Mouse (Mus musculus): ENCODE measurements at regions not wholly inside any gene's neighbourhood (a gene's known extent, or its start where the extent isn't known, plus 50 kb on each side); places are given as distances from the start of the nearest gene placed in this dataset.

DNA sequence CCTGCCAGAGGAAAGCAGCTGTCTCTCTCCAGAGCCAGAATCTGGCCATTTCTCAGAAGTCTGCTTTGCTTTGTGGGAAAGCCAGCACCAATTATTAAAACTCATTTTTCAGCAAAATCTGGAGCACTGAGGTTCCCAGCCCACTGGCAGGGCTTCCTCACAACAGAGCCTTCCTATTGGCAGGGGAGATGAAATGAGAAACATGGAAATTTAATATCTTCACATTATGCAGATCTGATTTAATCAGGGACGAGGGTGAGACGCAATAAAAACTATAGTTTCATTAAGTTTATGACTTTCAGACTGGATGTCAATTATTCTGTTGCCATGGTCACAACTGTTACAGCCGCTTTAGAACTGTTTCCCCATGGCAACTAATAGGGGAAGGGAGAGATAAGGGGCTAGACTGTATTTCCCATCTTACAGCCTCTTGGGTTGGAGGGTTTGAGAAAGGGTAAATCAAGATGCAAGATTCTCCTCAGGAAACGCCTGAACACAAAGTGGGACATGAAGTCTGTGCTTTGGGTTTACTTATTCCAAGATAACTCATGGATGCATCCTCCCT is 154.4 kb upstream of the Shisa6 start:
- no peak for DNase-seq
- Histone ChIP-seq H3K4me3 (ENCODE audit: insufficient read depth, low read depth, low read length) (no peak overlapping the region), H3K4me1 (ENCODE audit: control insufficient read depth, insufficient read depth, low read length) (no peaks in the 10 kb centered on the region), H3K36me3 (ENCODE audit: control insufficient read depth, insufficient read depth, low read length) (no peaks in the 10 kb centered on the region), H3K27me3 (replicated peaks; ENCODE audit: control insufficient read depth, insufficient read depth, low read length) (no peaks in the 10 kb centered on the region), H3K27ac (ENCODE audit: insufficient read depth, low read depth, low read length) (no peak overlapping the region)
- TF ChIP-seq CTCF (conservative IDR thresholded peaks at IDR 0.05; ENCODE audit: insufficient read depth, insufficient read length, low read depth, low read length) (no peak), POLR2A (IDR thresholded peaks at IDR 0.05; ENCODE audit: low read depth, low read length) (no peak)
- 55% methylated on average over 4 of the region's 4 CpGs for WGBS

DNA sequence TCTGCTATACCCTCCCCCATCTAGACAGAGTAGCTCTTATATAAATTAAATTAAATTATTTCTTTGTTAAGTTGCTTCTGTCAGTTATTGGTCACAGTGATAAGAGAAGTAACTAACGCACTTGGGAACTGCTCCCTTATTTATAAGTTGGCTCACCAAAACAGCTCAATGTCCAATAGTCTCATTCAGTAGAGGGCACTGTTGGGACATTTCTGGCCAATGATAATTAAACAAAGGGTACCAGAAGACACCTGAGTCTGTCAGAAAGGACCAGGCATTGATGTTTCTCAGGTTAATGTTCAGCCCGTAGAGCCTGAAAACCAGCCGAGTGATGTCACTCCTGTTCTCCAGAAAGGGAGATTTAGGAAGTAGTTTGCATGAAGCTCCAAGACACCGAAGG is 156.1 kb upstream of the Shisa6 start:
- no peak for TF ChIP-seq POLR2A (IDR thresholded peaks at IDR 0.05; ENCODE audit: low read depth, low read length)
- no peak for TF ChIP-seq CTCF (conservative IDR thresholded peaks at IDR 0.05; ENCODE audit: insufficient read depth, insufficient read length, low read depth, low read length)
- WGBS = 82% methylated on average over 4 of the region's 4 CpGs
- H3K27me3 ChIP-seq (replicated peaks; ENCODE audit: control insufficient read depth, insufficient read depth, low read length) = no peaks in the 10 kb centered on the region
- no peaks in the 10 kb centered on the region for H3K36me3 ChIP-seq (ENCODE audit: control insufficient read depth, insufficient read depth, low read length)
- H3K4me1 ChIP-seq (ENCODE audit: control insufficient read depth, insufficient read depth, low read length) = no peaks in the 10 kb centered on the region
- H3K27ac ChIP-seq (ENCODE audit: insufficient read depth, low read depth, low read length) = no peak overlapping the region
- DNase-seq = no peak
- no peak overlapping the region for H3K4me3 ChIP-seq (ENCODE audit: insufficient read depth, low read depth, low read length)

DNA sequence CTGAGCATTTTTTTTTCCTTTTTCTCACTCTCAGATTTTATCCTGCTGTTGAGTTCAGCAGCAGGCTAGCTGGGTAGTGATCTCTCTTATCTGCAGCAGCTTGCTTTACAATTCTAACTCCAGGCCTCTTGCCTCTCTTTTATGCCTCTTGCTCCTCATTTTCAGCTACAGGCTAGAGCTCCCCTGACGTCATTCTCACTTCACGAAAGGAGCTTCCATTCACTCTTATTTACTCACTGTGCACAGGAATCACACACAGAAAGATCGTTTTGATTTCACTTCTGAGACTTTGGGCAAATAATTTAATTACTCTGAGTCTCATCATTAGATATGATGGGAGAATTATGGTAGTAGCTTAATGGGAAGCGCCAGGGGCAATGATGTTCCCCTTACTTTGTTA is 158.4 kb upstream of the Shisa6 start:
- no peak overlapping the region for H3K27ac ChIP-seq (ENCODE audit: insufficient read depth, low read depth, low read length)
- TF ChIP-seq POLR2A (IDR thresholded peaks at IDR 0.05; ENCODE audit: low read depth, low read length) (no peak), CTCF (conservative IDR thresholded peaks at IDR 0.05; ENCODE audit: insufficient read depth, insufficient read length, low read depth, low read length) (no peak)
- H3K36me3 ChIP-seq (ENCODE audit: control insufficient read depth, insufficient read depth, low read length) = no peaks in the 10 kb centered on the region
- H3K4me1 ChIP-seq (ENCODE audit: control insufficient read depth, insufficient read depth, low read length) = no peaks in the 10 kb centered on the region
- DNase-seq = no peak
- no peaks in the 10 kb centered on the region for H3K27me3 ChIP-seq (replicated peaks; ENCODE audit: control insufficient read depth, insufficient read depth, low read length)
- no peak overlapping the region for H3K4me3 ChIP-seq (ENCODE audit: insufficient read depth, low read depth, low read length)
- WGBS = 68% methylated on average over 4 of the region's 4 CpGs

DNA sequence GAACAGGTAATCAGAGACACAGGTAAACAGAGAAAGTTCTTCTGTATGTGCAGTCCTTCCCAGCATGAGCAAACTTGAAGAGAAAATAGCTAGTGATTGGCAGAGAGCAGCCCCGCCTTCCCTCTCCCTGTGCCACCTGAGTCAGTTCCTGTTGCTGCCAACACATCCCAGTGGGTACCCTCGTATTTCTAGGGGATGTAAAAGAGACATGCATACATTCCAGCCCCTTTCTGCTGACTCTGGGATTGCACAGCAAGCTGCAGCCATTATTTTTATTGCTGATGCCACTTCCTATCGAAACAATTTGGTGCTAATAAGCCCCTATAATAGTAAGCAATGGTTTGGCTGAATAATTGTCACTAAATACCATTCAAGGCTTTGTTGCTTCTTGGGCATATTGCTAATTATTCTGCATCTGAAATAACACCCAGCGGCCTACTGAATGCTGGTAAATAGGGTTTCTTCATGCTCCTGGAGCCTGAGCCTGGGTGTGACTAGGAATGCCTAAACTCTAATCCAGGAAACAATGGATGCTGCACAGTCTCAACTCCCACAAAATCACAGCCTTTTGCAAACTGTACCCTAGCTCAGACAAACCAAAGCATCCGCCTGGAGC is 169.0 kb upstream of the Shisa6 start:
- no peak overlapping the region for H3K27ac ChIP-seq (ENCODE audit: insufficient read depth, low read depth, low read length)
- H3K27me3 ChIP-seq (replicated peaks; ENCODE audit: control insufficient read depth, insufficient read depth, low read length) = no peaks in the 10 kb centered on the region
- DNase-seq = no peak
- WGBS = 71% methylated on average over 5 of the region's 5 CpGs
- no peaks in the 10 kb centered on the region for H3K4me1 ChIP-seq (ENCODE audit: control insufficient read depth, insufficient read depth, low read length)
- H3K4me3 ChIP-seq (ENCODE audit: insufficient read depth, low read depth, low read length) = no peak overlapping the region
- no peaks in the 10 kb centered on the region for H3K36me3 ChIP-seq (ENCODE audit: control insufficient read depth, insufficient read depth, low read length)
- TF ChIP-seq CTCF (conservative IDR thresholded peaks at IDR 0.05; ENCODE audit: insufficient read depth, insufficient read length, low read depth, low read length) (no peak), POLR2A (IDR thresholded peaks at IDR 0.05; ENCODE audit: low read depth, low read length) (no peak)

DNA sequence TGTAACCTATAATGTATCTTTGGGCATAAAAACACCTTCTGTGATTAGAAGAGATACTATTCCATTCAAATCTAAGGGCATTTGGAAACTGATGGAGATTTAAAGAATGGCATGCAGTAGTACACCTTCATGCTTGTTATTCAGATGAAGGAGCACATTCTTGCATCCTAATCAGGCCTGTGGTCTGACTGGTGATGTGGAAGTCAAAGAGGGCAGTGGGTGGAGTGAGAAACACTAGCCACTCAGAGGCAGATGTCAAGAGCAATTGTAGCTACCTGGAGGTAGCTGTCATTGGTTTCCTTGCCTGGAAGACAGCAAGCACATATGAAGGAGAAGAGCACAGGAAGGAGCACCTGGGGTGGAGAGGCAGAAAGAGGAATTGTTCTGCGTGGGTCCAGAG is 171.0 kb upstream of the Shisa6 start:
- no peak for DNase-seq
- Histone ChIP-seq H3K27ac (ENCODE audit: insufficient read depth, low read depth, low read length) (no peak overlapping the region), H3K27me3 (replicated peaks; ENCODE audit: control insufficient read depth, insufficient read depth, low read length) (no peaks in the 10 kb centered on the region), H3K4me1 (ENCODE audit: control insufficient read depth, insufficient read depth, low read length) (no peaks in the 10 kb centered on the region), H3K36me3 (ENCODE audit: control insufficient read depth, insufficient read depth, low read length) (no peaks in the 10 kb centered on the region), H3K4me3 (ENCODE audit: insufficient read depth, low read depth, low read length) (no peak overlapping the region)
- WGBS = 65% methylated on average over 1 of the region's 1 CpGs
- no peak for TF ChIP-seq POLR2A (IDR thresholded peaks at IDR 0.05; ENCODE audit: low read depth, low read length)
- no peak for TF ChIP-seq CTCF (conservative IDR thresholded peaks at IDR 0.05; ENCODE audit: insufficient read depth, insufficient read length, low read depth, low read length)

DNA sequence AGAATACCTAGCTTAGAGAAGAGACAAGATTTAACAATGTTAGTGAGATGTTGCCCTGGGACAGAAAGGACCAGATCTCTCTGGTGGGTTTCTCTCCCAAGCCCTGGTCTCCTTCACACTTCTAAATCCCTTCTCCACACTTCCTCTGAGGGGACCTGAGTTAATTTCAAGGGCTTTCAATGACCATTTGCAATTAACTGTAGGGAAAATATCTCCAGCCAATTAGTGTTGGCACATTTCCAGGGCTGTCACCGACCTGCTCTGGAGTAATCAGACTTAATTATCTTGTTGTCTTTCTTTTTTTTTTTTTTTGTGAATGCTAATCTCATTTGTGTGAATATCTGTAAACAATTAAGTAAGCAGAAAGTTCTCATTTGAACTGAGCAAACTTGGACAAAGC is 166.3 kb upstream of the Pirt start:
- Histone ChIP-seq H3K4me3 (ENCODE audit: insufficient read depth, low read depth, low read length) (no peak overlapping the region), H3K36me3 (ENCODE audit: control insufficient read depth, insufficient read depth, low read length) (no peaks in the 10 kb centered on the region), H3K4me1 (ENCODE audit: control insufficient read depth, insufficient read depth, low read length) (no peaks in the 10 kb centered on the region), H3K27me3 (replicated peaks; ENCODE audit: control insufficient read depth, insufficient read depth, low read length) (no peaks in the 10 kb centered on the region), H3K27ac (ENCODE audit: insufficient read depth, low read depth, low read length) (no peak overlapping the region)
- DNase-seq = no peak
- no peak for TF ChIP-seq POLR2A (IDR thresholded peaks at IDR 0.05; ENCODE audit: low read depth, low read length)
- TF ChIP-seq CTCF (conservative IDR thresholded peaks at IDR 0.05; ENCODE audit: insufficient read depth, insufficient read length, low read depth, low read length) = no peak
- WGBS = 30% methylated on average over 1 of the region's 1 CpGs

DNA sequence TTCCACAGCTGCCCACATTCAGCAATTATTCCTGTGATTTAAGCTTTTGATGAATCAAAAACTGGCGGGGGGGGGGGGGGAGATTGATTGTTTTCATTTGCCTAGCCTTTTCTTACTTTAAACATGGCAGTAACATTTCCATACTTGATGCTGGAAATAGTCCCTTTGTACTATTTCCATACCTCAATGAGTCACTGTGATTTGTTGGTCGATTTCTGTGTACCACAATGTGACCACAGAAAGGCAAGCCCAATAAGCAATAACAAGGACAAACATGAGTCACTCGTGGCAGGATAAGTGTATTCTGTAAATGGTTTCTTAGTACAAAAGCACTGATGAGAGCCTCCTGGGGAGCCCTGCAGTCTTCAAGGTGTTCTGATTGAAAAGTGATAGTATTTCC is 121.8 kb upstream of the Pirt start:
- Histone ChIP-seq H3K4me3 (ENCODE audit: insufficient read depth, low read depth, low read length) (no peak overlapping the region), H3K4me1 (ENCODE audit: control insufficient read depth, insufficient read depth, low read length) (no peaks in the 10 kb centered on the region), H3K36me3 (ENCODE audit: control insufficient read depth, insufficient read depth, low read length) (no peaks in the 10 kb centered on the region), H3K27me3 (replicated peaks; ENCODE audit: control insufficient read depth, insufficient read depth, low read length) (no peaks in the 10 kb centered on the region), H3K27ac (ENCODE audit: insufficient read depth, low read depth, low read length) (no peak overlapping the region)
- 63% methylated on average over 3 of the region's 3 CpGs for WGBS
- no peak for DNase-seq
- TF ChIP-seq CTCF (conservative IDR thresholded peaks at IDR 0.05; ENCODE audit: insufficient read depth, insufficient read length, low read depth, low read length) = no peak
- no peak for TF ChIP-seq POLR2A (IDR thresholded peaks at IDR 0.05; ENCODE audit: low read depth, low read length)

Measured in kidney, adult 2 months (tissue).